Mouse (Mus musculus) CD8-positive naive resting alpha-beta T cell, adult 57 days (primary cell): ENCODE measurements around the gene Car4. TPM values are rescaled to one million over a fixed set of nuclear protein-coding genes. Genes with fewer than 3 reads are reported as not detected.

ENCODE experiments used
- total RNA-seq: library from RNA; stranded (reverse); gene quantifications from one replicate; pipeline ENCODE4 v1.2.4, GENCODE M21; 2023

Car4 gene
- total RNA-seq: not detected

DNA sequence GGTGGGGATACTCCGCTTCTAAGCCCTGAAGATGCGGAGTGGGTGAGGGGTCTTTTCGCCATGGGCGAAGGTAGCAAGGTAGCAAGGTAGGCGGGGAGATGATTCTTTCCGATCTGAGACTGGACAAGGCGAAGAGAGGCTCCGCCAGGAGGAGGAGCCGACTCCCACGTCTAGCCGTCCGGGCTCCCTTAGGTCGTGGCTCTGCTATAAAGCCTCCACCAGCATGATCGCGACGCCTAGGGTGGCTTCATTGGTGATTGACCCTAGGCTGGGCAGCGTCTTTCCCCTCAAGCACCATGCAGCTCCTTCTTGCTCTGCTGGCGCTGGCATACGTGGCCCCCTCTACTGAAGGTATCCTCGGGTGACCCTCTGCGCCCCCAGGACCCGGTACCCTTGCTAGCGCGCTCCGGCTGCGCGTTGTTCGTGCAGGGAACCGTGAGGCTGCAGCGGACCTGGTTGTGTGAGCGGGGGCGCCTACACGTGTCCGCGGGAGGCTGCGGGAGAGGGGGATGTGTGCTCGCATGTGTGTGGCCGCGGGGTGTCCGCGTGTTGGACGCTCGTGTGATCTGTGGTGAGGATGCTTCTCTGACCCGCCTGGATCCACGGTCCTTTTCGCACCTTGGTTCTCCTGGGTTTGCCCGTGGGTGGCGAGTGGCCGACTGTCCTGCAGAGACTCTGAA lies at the start of gene Car4:
TSS of gene Car4 (plus strand) at position 196 of the 680 bp plus-strand sequence.

DNA sequence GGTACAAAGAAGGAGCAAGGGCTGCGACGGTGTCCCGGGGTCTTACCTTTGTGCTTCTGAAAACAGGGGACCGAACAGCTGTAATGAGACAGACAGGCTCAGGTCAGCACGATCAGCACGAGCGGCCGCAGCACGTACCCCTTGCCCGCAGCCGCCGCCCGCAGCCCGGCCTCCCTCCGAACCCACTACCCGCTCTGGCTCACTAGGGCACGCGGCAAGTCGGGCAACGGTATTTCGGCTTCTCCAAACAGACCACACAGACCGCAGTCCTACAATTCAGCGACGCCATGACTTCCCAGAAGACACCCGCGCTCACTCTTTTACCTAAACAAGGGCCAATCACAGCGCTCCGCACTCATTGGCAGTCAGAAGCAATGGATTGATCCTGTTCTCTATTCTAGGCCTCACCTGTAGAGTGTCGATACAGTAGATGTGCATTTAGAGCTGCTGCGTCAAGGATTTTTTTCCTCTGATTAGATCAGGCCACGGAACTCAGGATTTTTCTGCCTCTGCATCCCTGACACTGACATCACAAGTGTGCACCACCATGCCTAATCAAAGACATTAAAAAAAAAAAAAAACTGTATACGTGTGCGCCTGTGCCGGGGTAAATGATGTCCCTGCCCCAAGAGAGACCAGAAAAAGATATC lies 41.4 kb upstream of the Car4 start, which contains the start of gene Znhit3:
TSS of gene Znhit3 (minus strand) at position 314 of the 650 bp plus-strand sequence.

Other genes starting within 250 kb of the Car4 start
- 25.6 TPM for gene Mrm1, start 138.3 kb upstream of the Car4 start, total RNA-seq
- gene Dhrs11, start 128.8 kb upstream of the Car4 start, total RNA-seq: 12.3 TPM
- 156 TPM for gene Ggnbp2, start 87.0 kb upstream of the Car4 start, total RNA-seq
- gene Myo19, start 77.6 kb upstream of the Car4 start, total RNA-seq: 7.8 TPM
- gene Pigw, start 77.5 kb upstream of the Car4 start, total RNA-seq: 5.8 TPM
- gene Znhit3, start 41.4 kb upstream of the Car4 start, total RNA-seq: 25.3 TPM
- gene Usp32, start 182.4 kb downstream of the Car4 start, total RNA-seq: 26.4 TPM
- not detected for gene 1700125H20Rik, start 212.6 kb downstream of the Car4 start, total RNA-seq